Mouse (Mus musculus): Measurements from ENCODE around the gene Trim80.

DNA sequence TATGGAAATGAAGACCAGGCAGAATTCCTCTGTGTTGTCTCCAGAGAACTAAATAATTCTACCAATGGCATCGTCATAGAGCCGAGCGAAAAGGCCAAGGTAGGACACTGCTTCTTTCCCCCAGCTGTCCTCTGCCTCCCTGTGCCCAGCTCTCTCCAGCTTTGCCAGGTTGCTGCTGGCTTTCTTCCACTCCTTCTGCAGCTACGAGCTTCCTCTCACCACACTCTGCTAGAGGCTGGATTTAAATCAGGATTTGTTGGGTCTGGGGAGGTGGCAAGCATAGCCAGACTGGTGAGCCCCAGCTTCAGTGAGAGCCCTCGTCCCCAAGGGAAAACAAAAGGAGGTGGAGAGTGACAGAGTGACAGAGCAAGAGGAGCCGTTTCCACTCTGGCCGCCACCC lies 11.0 kb upstream of the Trim80 start:
- TF ChIP-seq CTCF (conservative IDR thresholded peaks at IDR 0.05; ENCODE audit: low read length) (no peak), POU5F1 (IDR thresholded peaks at IDR 0.05; ENCODE audit: borderline replicate concordance, low read length) (no peak), NANOG (IDR thresholded peaks at IDR 0.05; ENCODE audit: borderline replicate concordance, low read length) (no peak)
